Mouse (Mus musculus) gastrocnemius, postnatal 4 days (tissue): ENCODE measurements at regions not wholly inside any gene's neighbourhood (a gene's known extent, or its start where the extent isn't known, plus 50 kb on each side); places are given as distances from the start of the nearest gene placed in this dataset.

Experiments used
- DNase-seq, 2 experiments: peaks; one replicate each; pipeline ENCODE4 v3.0.0; 2021 to 2022; ENCODE audit warnings: low spot score in 2 of 2, mixed read lengths in 2 of 2

DNA sequence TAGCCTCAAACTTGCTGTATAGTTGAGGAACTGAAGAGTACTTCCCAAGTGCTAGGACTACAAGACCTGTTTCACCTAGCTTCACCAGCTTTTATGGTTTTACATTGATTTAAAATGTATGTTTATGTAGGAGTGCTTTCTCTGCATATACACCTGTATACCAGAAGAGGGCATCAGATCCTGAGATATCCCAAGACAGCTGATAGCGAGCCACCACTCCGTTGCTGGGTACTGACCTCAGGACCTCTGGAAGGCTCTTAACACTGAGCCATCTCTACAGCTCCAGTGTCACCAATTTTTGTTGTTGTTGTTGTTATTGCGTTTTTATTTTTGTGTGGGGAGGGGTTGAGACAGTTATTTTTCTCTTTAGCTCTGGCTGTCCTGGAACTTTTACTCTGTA is 55.9 kb upstream of the Ddx3x start:
- DNase-seq, result no peak

GRCm38 (mm10) chrX:13226429-13226828 is 54.3 kb upstream of the Ddx3x start:
- DNase-seq, result no peak

- no peak for DNase-seq
Measured at GRCm38 (mm10) chrX:13229891-13230614, 50.7 kb upstream of the Ddx3x start.

DNA sequence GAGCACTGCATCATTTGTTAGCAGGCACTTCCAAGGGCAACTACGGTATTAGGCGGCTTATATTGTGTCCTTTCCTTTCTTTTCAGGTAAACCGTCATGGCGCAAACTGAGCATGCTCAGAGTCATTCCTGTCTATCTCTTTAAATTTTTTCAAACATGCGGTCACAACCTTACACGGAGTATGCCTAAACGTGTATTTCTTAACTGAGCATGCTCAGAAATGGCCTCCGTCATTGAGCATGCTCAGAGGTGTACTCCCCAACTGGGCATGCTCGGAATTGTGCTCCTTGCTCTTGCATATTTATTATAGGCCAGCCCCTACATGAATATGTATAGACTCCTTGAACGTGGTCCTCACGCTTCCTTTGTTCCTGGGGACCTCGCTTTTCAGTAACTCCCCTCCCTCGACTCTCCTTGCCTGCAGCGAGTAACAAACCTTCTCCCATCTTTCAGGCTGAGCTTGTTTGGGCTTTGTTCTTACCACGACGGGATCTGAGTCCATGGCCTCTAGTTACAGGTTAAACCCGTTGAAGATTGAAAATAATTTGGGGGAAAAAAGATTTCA is 50.1 kb upstream of the Ddx3x start:
- peak in 1 of 2 experiments; percentile 42 for DNase-seq
